Mouse (Mus musculus): ENCODE data around the gene Card6. TPM values are rescaled to one million over a fixed set of nuclear protein-coding genes. Genes with fewer than 3 reads are reported as not detected.

The Card6 gene
- total and polyA plus RNA-seq, 3 experiments: 0.08 to 0.13 TPM; not detected in 1

- H3K79me2 ChIP-seq (ENCODE audit: control insufficient read depth, insufficient read depth, low read length, poor library complexity): peaks cover 15% of the 10 kb centered on the region
- peak; percentile 89 for DNase-seq (ENCODE audit: low read depth, low spot score)
- TF ChIP-seq BHLHE40 (IDR thresholded peaks at IDR 0.05; ENCODE audit: borderline replicate concordance, low read depth, low read length) (peak; percentile 78; the same call in 1 of the 2 replicates), NRF1 (IDR thresholded peaks at IDR 0.05; ENCODE audit: insufficient read depth, low read depth, low read length, poor library complexity, severe bottlenecking) (no peak), TBP (IDR thresholded peaks at IDR 0.05; ENCODE audit: low read depth, low read length) (peak; percentile 78), ZNF384 (IDR thresholded peaks at IDR 0.05; ENCODE audit: low read depth, low read length) (peak; percentile 17; the same call in 1 of the 2 replicates), ELF1 (IDR thresholded peaks at IDR 0.05; ENCODE audit: low read depth, low read length) (no peak), HCFC1 (IDR thresholded peaks at IDR 0.05; ENCODE audit: low read depth, low read length) (0 out of 2 replicates have a peak, but pooled peaks have one; percentile 17), MYB (IDR thresholded peaks at IDR 0.05; ENCODE audit: low read depth, low read length) (peak; percentile 82), GATA1 (IDR thresholded peaks at IDR 0.05; ENCODE audit: low read depth, low read length) (peak; percentile 97), EP300 (IDR thresholded peaks at IDR 0.05; ENCODE audit: low read depth in 1 of 2, low read length in 2 of 2) (peak; percentile 92 to 97), ZC3H11A (IDR thresholded peaks at IDR 0.05; ENCODE audit: low read depth, low read length) (no peak), RCOR1 (IDR thresholded peaks at IDR 0.05; ENCODE audit: low read depth, low read length) (peak; percentile 64), TCF12 (IDR thresholded peaks at IDR 0.05; ENCODE audit: low read depth, low read length) (peak; percentile 92), USF2 (IDR thresholded peaks at IDR 0.05; ENCODE audit: borderline replicate concordance in 1 of 2, insufficient read depth in 1 of 2, low read depth in 1 of 2, low read length in 2 of 2) (no peak), ETS1 (IDR thresholded peaks at IDR 0.05; ENCODE audit: low read depth, low read length) (peak; percentile 80), SIN3A (IDR thresholded peaks at IDR 0.05; ENCODE audit: low read length) (peak; percentile 73), MEF2A (IDR thresholded peaks at IDR 0.05; ENCODE audit: extremely low read depth, insufficient replicate concordance, low read depth, low read length, poor library complexity, severe bottlenecking) (peak; percentile 66), ZMIZ1 (IDR thresholded peaks at IDR 0.05; ENCODE audit: low read depth, low read length) (no peak), MAZ (IDR thresholded peaks at IDR 0.05; ENCODE audit: low read depth, low read length) (no peak), TAL1 (IDR thresholded peaks at IDR 0.05; ENCODE audit: low read length) (peak; percentile 82), POLR2AphosphoS2 (IDR thresholded peaks at IDR 0.05; ENCODE audit: low read length) (no peak), MAX (IDR thresholded peaks at IDR 0.05; ENCODE audit: low read length) (no peak), KAT2A (conservative IDR thresholded peaks at IDR 0.05; ENCODE audit: low read depth, low read length) (no peak), JUND (IDR thresholded peaks at IDR 0.05; ENCODE audit: low read depth, low read length) (no peak)
- peak overlapping the region in 1 of 2 experiments; percentile 40; a peak in 2 of 4 replicates for H3K4me3 ChIP-seq (ENCODE audit: control insufficient read depth in 1 of 2, insufficient read depth in 1 of 2, low read depth in 2 of 2, low read length in 2 of 2)
- H3K9me3 ChIP-seq (replicated peaks; ENCODE audit: insufficient read depth, low read length): no peaks in the 10 kb centered on the region
- peaks cover 0 to 36% of the 10 kb centered on the region in 2 experiments; a peak in 2 of 4 replicates for H3K36me3 ChIP-seq (ENCODE audit: control insufficient read depth in 1 of 2, insufficient read depth in 2 of 2, low read length in 2 of 2)
- H3K27me3 ChIP-seq (ENCODE audit: control insufficient read depth in 1 of 2, insufficient read depth in 2 of 2, low read length in 2 of 2): no peaks in the 10 kb centered on the region
- H3K9ac ChIP-seq (ENCODE audit: control insufficient read depth, low read depth, low read length, poor library complexity, severe bottlenecking): no peak overlapping the region
- H3K4me1 ChIP-seq (ENCODE audit: control insufficient read depth in 1 of 2, insufficient read depth in 2 of 2, low read length in 2 of 2): peaks cover 23 to 30% of the 10 kb centered on the region in 2 experiments
- peak overlapping the region; percentile 95 for H3K27ac ChIP-seq (ENCODE audit: control insufficient read depth, low read depth, low read length)
These were observed 32.0 kb upstream of the Card6 start for GRCm38 (mm10) chr15:5140357-5140756.

Data from MEL (cell line).